Mouse (Mus musculus): ENCODE results near the gene Olfr836. TPM values are rescaled to one million over a fixed set of nuclear protein-coding genes. Genes with fewer than 3 reads are reported as not detected.
"Not testable (repeated sequence)": the region's sequence is repeated elsewhere in the genome, so short reads cannot be mapped to it uniquely, and the experiment has no call there.

Olfr836 gene
- not detected in 2 replicates for polyA plus RNA-seq (2015; fragmentation: Nextera tagmentation; extraction: Ambion mirVana)

- no peak for DNase-seq
- Histone ChIP-seq H3K4me1 (replicated peaks) (no peaks in the 10 kb centered on the region), H3K36me3 (no peaks in the 10 kb centered on the region), H3K4me2 (no peak within 1 kb of the TSS), H3K4me3 (replicated peaks) (no peak within 1 kb of the TSS), H3K9me3 (replicated peaks) (no peaks in the 10 kb centered on the region), H3K9ac (no peak within 1 kb of the TSS), H3K27ac (no peak within 1 kb of the TSS), H3K27me3 (no peaks in the 10 kb centered on the region)
- no peak for ATAC-seq (ENCODE audit: low read depth)
Observed at GRCm38 (mm10) chr9:19120082-19120481, at the start of gene Olfr836. Gene Olfr836, plus strand, starts transcription at chr9:19120382.

DNA sequence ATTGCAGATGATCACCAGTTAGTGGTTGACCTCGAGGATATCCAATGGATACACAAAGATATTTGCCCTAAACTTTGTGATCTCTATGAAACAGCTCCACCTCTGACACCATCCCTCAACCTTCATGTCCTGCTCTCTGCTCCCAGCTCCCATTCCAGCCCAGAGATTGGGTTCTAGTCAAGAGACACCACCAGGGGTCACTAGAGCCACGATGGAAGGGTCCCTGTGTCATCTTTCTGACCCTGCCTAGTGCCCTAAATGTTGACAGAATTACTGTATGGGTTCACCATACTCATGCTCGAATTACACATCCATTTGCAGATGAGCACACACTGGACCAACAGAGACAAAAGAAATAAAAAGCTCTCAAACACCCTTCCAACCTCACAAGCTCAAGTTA, 35.2 kb upstream of the Olfr836 start:
- DNase-seq (no peak), ATAC-seq (ENCODE audit: low read depth) (no peak)
- WGBS (ENCODE audit: insufficient replicate concordance) = 8% methylated on average over 3 of the region's 3 CpGs
- Histone ChIP-seq H3K9me3 (replicated peaks) (no peaks in the 10 kb centered on the region), H3K4me3 (replicated peaks) (no peak overlapping the region), H3K36me3 (no peaks in the 10 kb centered on the region), H3K9ac (no peak overlapping the region), H3K27ac (no peak overlapping the region), H3K4me2 (no peak overlapping the region), H3K27me3 (no peaks in the 10 kb centered on the region), H3K4me1 (replicated peaks) (no peaks in the 10 kb centered on the region)

DNA sequence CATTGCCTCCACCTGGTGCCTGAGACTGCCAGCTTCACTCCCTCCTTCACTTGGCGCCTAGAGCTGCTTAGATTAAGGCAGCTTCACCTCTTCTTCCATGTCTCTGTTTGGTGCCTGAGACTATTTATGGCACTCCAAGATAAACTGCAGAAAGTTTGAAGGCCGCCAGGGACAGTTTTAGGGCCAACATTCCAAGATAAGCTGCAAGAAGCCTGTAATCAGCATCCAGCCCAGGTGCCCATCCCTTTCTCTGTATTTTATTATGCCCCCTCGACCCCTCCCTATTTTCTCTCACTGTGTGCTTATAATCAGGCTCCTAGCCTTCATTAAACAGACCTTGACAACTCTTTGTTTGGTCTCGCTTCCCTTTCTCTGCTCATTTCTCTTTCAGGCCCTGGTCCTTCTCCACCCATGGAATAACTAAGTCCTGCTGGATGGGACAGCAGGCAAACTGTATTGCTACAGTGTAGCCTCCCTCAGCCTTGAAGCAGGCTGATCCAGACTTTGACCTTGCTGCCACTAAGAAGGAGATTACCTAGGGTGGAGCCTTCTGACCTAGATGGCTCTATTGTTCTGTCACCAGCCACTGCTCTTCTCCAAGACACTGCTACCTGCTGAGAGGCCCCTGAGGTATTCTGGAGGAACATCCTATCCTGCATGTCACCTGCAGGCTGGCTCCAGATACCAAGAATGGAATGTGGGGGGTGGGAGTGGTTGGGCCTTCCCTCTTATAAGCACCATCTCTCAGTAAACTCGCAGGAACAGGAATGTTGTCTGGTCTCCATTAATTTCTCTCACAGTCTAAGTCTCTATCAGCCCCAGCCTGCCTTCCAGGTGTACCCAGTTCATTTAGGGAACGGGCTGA, 27.1 kb upstream of the Olfr836 start:
- 38% methylated on average over 6 of the region's 6 CpGs for WGBS (ENCODE audit: insufficient replicate concordance)
- not testable (repeated sequence) for H3K36me3 ChIP-seq; H3K4me3 ChIP-seq (replicated peaks); H3K27me3 ChIP-seq; H3K9me3 ChIP-seq (replicated peaks); H3K27ac ChIP-seq; H3K4me2 ChIP-seq; H3K9ac ChIP-seq; DNase-seq; H3K4me1 ChIP-seq (replicated peaks); ATAC-seq (ENCODE audit: low read depth)

DNA sequence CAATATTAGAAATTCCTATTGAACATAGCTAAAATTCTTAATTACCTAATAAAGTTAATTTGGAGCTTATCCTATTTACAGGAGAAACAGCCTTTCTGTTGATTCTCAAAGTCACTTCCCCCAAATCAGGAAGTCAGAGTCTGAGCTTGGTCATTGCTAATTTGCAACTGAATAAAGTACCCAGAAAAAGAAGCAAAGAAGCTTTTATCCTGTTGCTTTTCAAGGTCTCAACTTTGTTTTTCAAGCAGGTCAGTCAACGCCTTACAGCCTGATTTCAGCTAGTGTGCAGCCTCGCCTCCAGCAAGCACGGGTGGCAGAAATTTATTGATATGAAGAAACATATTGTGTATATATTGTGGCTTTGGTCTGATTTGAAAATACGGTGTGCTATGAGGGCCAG, 22.9 kb upstream of the Olfr836 start:
- WGBS (ENCODE audit: insufficient replicate concordance) = 66% methylated on average over 4 of the region's 4 CpGs
- H3K27me3 ChIP-seq = no peaks in the 10 kb centered on the region
- DNase-seq (no peak), ATAC-seq (ENCODE audit: low read depth) (no peak)
- no peaks in the 10 kb centered on the region for H3K36me3 ChIP-seq
- no peaks in the 10 kb centered on the region for H3K4me1 ChIP-seq (replicated peaks)
- H3K4me2 ChIP-seq = no peak overlapping the region
- peaks cover 4% of the 10 kb centered on the region; the same call in 1 of the 2 replicates for H3K9me3 ChIP-seq (replicated peaks)
- no peak overlapping the region for H3K4me3 ChIP-seq (replicated peaks)
- H3K9ac ChIP-seq = no peak overlapping the region
- H3K27ac ChIP-seq = no peak overlapping the region

GRCm38 (mm10) chr9:19136017-19136416, 15.8 kb downstream of the Olfr836 start, which contains the start of gene Olfr837:
Gene Olfr837, plus strand, starts transcription at chr9:19136317.
- no peaks in the 10 kb centered on the region for H3K9me3 ChIP-seq (replicated peaks)
- DNase-seq (no peak), ATAC-seq (ENCODE audit: low read depth) (no peak)
- H3K4me1 ChIP-seq (replicated peaks) = no peaks in the 10 kb centered on the region
- no peak within 1 kb of the TSS for H3K4me2 ChIP-seq
- no peaks in the 10 kb centered on the region for H3K27me3 ChIP-seq
- no peak within 1 kb of the TSS for H3K4me3 ChIP-seq (replicated peaks)
- no peak within 1 kb of the TSS for H3K9ac ChIP-seq
- H3K27ac ChIP-seq = no peak within 1 kb of the TSS
- 41% methylated on average over 1 of the region's 1 CpGs for WGBS (ENCODE audit: insufficient replicate concordance)
- H3K36me3 ChIP-seq = no peaks in the 10 kb centered on the region

Other genes starting within 250 kb of the Olfr836 start
- gene Olfr830, start 245.7 kb upstream of the Olfr836 start, polyA plus RNA-seq (2015; fragmentation: Nextera tagmentation; extraction: Ambion mirVana) = not detected in 2 replicates
- gene Olfr832, start 183.3 kb upstream of the Olfr836 start, polyA plus RNA-seq (2015; fragmentation: Nextera tagmentation; extraction: Ambion mirVana) = not detected in 2 replicates
- not detected in 2 replicates for gene Olfr834, start 132.4 kb upstream of the Olfr836 start, polyA plus RNA-seq (2015; fragmentation: Nextera tagmentation; extraction: Ambion mirVana)
- not detected in 2 replicates for gene Olfr835, start 87.6 kb upstream of the Olfr836 start, polyA plus RNA-seq (2015; fragmentation: Nextera tagmentation; extraction: Ambion mirVana)
- not detected in 2 replicates for gene Olfr837, start 15.9 kb downstream of the Olfr836 start, polyA plus RNA-seq (2015; fragmentation: Nextera tagmentation; extraction: Ambion mirVana)
- not detected in 2 replicates for gene Olfr839-ps1, start 56.9 kb downstream of the Olfr836 start, polyA plus RNA-seq (2015; fragmentation: Nextera tagmentation; extraction: Ambion mirVana)
- not detected in 2 replicates for gene Olfr843, start 131.6 kb downstream of the Olfr836 start, polyA plus RNA-seq (2015; fragmentation: Nextera tagmentation; extraction: Ambion mirVana)
- not detected in 2 replicates for gene Olfr844, start 196.0 kb downstream of the Olfr836 start, polyA plus RNA-seq (2015; fragmentation: Nextera tagmentation; extraction: Ambion mirVana)
- not detected in 2 replicates for gene Olfr845, start 216.1 kb downstream of the Olfr836 start, polyA plus RNA-seq (2015; fragmentation: Nextera tagmentation; extraction: Ambion mirVana)
- gene Olfr846, start 243.6 kb downstream of the Olfr836 start, polyA plus RNA-seq (2015; fragmentation: Nextera tagmentation; extraction: Ambion mirVana) = not detected in 2 replicates

Measured in liver, embryonic 13.5 days (tissue).